Mouse (Mus musculus): ENCODE results near the gene Olfr481. TPM values are rescaled to one million over a fixed set of nuclear protein-coding genes. Genes with fewer than 3 reads are reported as not detected.

Olfr481 gene
- polyA plus RNA-seq (2015; fragmentation: Nextera tagmentation; extraction: Ambion mirVana), result not detected in 2 replicates

DNA sequence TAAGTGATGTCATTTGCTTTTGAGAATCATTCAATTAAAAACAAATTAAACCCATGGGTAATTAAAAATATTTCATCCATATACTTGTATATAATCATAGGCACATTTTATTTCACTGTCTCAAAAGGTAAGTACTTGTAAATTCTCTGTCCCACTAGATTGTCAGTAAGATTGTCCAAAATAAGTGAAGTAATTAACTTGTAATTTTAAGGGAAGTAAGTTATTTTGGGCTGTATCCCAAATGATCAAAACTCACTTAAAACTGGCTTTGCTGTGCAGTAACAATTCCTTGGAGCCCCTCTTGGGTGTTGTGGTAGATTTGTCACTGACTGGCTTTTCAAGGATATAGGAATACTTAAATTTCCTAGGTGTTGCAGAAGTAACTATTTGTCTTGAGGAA, at the start of gene Olfr481:
TSS of gene Olfr481 (plus strand) at position 301 of the 400 bp plus-strand sequence.
- H3K9ac ChIP-seq, result no peak within 1 kb of the TSS
- no peak for ATAC-seq (replicated peaks; ENCODE audit: insufficient number of reproducible peaks, insufficient read depth, low FRiP score, low read depth)

DNA sequence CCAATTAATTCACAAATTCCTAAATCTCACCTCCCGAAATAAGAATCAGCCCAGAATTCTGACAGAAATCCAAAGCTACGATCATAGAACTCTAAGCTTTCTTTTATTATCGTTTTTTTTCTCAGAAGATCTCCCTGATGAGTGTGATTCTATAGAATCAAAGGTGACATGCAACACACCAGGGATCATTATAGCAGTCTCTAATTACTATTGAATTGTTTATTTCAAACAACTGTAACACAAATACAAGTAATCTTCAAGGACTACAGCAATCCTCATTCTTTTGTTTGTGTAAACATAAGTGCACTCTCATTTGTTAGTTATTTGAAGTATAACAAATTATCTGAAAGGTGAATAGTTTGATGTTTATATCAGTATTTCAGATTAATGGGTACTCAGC, 45.8 kb upstream of the Olfr481 start, which contains the start of gene Olfr478:
TSS of gene Olfr478 (minus strand) at position 101 of the 400 bp plus-strand sequence.
- WGBS, result 62% methylated on average over 3 of the region's 3 CpGs
- no peak for ATAC-seq (replicated peaks; ENCODE audit: insufficient number of reproducible peaks, insufficient read depth, low FRiP score, low read depth)
- Histone ChIP-seq H3K4me2 (no peak within 1 kb of the TSS), H3K27me3 (no peaks in the 10 kb centered on the region), H3K36me3 (no peaks in the 10 kb centered on the region), H3K4me1 (replicated peaks) (no peaks in the 10 kb centered on the region), H3K27ac (no peak within 1 kb of the TSS), H3K4me3 (no peak within 1 kb of the TSS), H3K9me3 (replicated peaks) (no peaks in the 10 kb centered on the region), H3K9ac (no peak within 1 kb of the TSS)

More for the DNA sequence above, at the start of gene Olfr481:
- H3K4me2 ChIP-seq, result no peak within 1 kb of the TSS
- no peaks in the 10 kb centered on the region for H3K36me3 ChIP-seq
- H3K27me3 ChIP-seq, result no peaks in the 10 kb centered on the region
- H3K4me1 ChIP-seq (replicated peaks), result no peaks in the 10 kb centered on the region
- no peaks in the 10 kb centered on the region for H3K9me3 ChIP-seq (replicated peaks)
- no peak within 1 kb of the TSS for H3K4me3 ChIP-seq
- no peak within 1 kb of the TSS for H3K27ac ChIP-seq

DNA sequence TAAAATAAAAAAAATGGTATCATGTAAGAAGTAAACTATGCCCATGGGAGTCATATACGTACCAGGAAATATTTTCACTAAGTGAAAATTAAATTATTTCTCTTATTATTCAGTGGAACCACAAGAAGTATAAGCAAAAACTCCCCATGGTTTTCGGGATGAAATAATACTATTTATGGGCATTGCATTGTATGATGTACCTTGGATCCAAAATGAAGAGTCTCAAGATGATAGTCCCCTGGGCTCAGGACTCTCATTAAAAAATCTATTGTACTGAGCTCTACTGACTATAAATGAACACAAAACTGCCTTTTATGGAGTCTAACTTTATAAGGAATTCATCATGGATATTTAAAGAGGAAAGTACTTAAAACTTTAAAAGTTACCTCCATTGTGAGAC, 29.3 kb upstream of the Olfr481 start, which contains the start of gene Olfr479:
TSS of gene Olfr479 (plus strand) at position 301 of the 400 bp plus-strand sequence.
- Histone ChIP-seq H3K4me1 (replicated peaks) (no peaks in the 10 kb centered on the region), H3K4me3 (no peak within 1 kb of the TSS), H3K4me2 (no peak within 1 kb of the TSS), H3K27me3 (no peaks in the 10 kb centered on the region), H3K9me3 (replicated peaks) (no peaks in the 10 kb centered on the region), H3K36me3 (no peaks in the 10 kb centered on the region), H3K27ac (no peak within 1 kb of the TSS), H3K9ac (no peak within 1 kb of the TSS)
- ATAC-seq (replicated peaks; ENCODE audit: insufficient number of reproducible peaks, insufficient read depth, low FRiP score, low read depth), result no peak
- WGBS, result 82% methylated on average over 2 of the region's 2 CpGs

DNA sequence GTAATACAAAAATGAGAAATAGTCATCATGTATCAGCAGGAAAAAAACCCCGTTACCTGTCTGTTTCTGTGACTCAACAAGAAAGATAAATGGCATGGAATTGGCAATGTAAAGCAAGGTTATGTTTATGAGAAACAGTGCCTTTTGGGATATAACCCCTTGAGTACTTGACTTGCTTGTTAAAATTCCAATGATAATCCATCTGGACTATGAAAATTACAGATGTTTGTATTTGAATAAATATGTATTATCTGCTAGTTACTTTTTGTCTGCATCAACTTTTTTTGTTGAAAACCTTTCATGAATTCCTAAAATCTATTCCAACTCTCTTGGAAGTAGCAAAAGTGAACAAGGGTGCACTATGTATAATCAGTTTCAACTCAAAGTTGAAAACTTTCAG, 12.4 kb upstream of the Olfr481 start, which contains the start of gene Olfr480:
TSS of gene Olfr480 (minus strand) at position 101 of the 400 bp plus-strand sequence.
- no peak within 1 kb of the TSS for H3K9ac ChIP-seq
- H3K9me3 ChIP-seq (replicated peaks), result no peaks in the 10 kb centered on the region; the same call in 1 of the 2 replicates
- WGBS, result 67% methylated on average over 1 of the region's 1 CpGs
- H3K27me3 ChIP-seq, result no peaks in the 10 kb centered on the region
- no peak within 1 kb of the TSS for H3K27ac ChIP-seq
- H3K36me3 ChIP-seq, result no peaks in the 10 kb centered on the region
- no peak within 1 kb of the TSS for H3K4me3 ChIP-seq
- ATAC-seq (replicated peaks; ENCODE audit: insufficient number of reproducible peaks, insufficient read depth, low FRiP score, low read depth), result no peak
- no peaks in the 10 kb centered on the region for H3K4me1 ChIP-seq (replicated peaks)
- H3K4me2 ChIP-seq, result no peak within 1 kb of the TSS

- no peak within 1 kb of the TSS for H3K9ac ChIP-seq
- WGBS, result 69% methylated on average over 1 of the region's 1 CpGs
- H3K36me3 ChIP-seq, result no peaks in the 10 kb centered on the region
- no peaks in the 10 kb centered on the region for H3K4me1 ChIP-seq (replicated peaks)
- H3K9me3 ChIP-seq (replicated peaks), result no peaks in the 10 kb centered on the region
- no peak within 1 kb of the TSS for H3K4me2 ChIP-seq
- no peaks in the 10 kb centered on the region for H3K27me3 ChIP-seq
- H3K4me3 ChIP-seq, result no peak within 1 kb of the TSS
- H3K27ac ChIP-seq, result no peak within 1 kb of the TSS
- ATAC-seq (replicated peaks; ENCODE audit: insufficient number of reproducible peaks, insufficient read depth, low FRiP score, low read depth), result no peak
These were observed 17.8 kb downstream of the Olfr481 start, which contains the start of gene Olfr482 for GRCm38 (mm10) chr7:108097486-108097885. Gene Olfr482 (minus strand): TSS chr7:108097586.

GRCm38 (mm10) chr7:108100549-108100948, 20.9 kb downstream of the Olfr481 start, which contains the start of gene Olfr483:
Gene Olfr483 (plus strand): TSS chr7:108100849.
- Histone ChIP-seq H3K27me3 (no peaks in the 10 kb centered on the region), H3K36me3 (no peaks in the 10 kb centered on the region), H3K4me3 (no peak within 1 kb of the TSS), H3K4me1 (replicated peaks) (no peaks in the 10 kb centered on the region), H3K4me2 (no peak within 1 kb of the TSS), H3K9ac (no peak within 1 kb of the TSS), H3K27ac (no peak within 1 kb of the TSS), H3K9me3 (replicated peaks) (no peaks in the 10 kb centered on the region)
- 75% methylated on average over 1 of the region's 1 CpGs for WGBS
- no peak for ATAC-seq (replicated peaks; ENCODE audit: insufficient number of reproducible peaks, insufficient read depth, low FRiP score, low read depth)

DNA sequence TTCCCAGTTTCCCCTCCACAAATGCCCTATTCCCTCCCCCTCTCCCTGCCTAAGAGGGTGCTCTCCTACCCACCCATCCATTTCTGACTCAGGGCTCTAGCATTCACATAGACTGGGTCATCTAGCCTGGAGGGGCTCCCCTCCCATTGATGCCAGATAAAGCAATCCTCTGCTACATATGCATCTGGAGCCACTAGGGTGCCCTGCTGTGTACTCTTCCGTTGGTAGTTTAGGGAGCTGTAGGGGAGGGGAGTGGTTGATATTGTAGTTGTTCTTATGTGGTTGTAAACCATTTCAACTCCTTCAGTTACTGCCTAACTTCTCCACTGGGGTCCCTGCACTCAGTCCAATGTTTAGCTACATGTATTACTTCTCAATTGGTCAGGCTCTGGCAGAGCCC, 41.0 kb downstream of the Olfr481 start:
- H3K27ac ChIP-seq, result no peak overlapping the region
- H3K36me3 ChIP-seq, result no peaks in the 10 kb centered on the region
- H3K4me3 ChIP-seq, result no peak overlapping the region
- no peak overlapping the region for H3K9ac ChIP-seq
- no peaks in the 10 kb centered on the region for H3K9me3 ChIP-seq (replicated peaks)
- no peak overlapping the region for H3K4me2 ChIP-seq
- no peak for ATAC-seq (replicated peaks; ENCODE audit: insufficient number of reproducible peaks, insufficient read depth, low FRiP score, low read depth)
- H3K27me3 ChIP-seq, result no peaks in the 10 kb centered on the region
- WGBS, result 14% methylated on average over 1 of the region's 1 CpGs
- H3K4me1 ChIP-seq (replicated peaks), result no peaks in the 10 kb centered on the region

DNA sequence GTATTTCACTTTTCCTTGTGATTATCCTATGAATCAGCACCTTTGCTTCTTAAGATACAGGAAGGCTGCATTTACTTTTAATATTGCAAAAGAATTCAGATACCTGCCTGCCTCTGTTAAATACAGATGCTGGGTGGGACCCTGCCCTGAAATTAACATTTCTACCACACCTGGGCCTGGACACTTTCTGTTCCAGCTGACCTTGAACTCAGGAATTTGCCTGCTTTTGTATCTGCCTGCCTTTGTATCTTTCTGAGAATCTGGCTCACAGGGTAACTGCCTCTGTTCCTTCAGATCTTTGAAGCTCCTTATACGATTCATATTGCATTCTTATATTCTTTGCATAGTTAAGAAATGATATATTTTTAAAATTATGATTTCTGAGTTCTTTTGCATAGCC, 41.8 kb downstream of the Olfr481 start:
- no peaks in the 10 kb centered on the region for H3K36me3 ChIP-seq
- no peak for ATAC-seq (replicated peaks; ENCODE audit: insufficient number of reproducible peaks, insufficient read depth, low FRiP score, low read depth)
- no peak overlapping the region for H3K9ac ChIP-seq
- H3K4me3 ChIP-seq, result no peak overlapping the region
- WGBS, result 49% methylated on average over 1 of the region's 1 CpGs
- no peaks in the 10 kb centered on the region for H3K27me3 ChIP-seq
- no peaks in the 10 kb centered on the region for H3K9me3 ChIP-seq (replicated peaks)
- H3K4me2 ChIP-seq, result no peak overlapping the region
- H3K27ac ChIP-seq, result no peak overlapping the region
- H3K4me1 ChIP-seq (replicated peaks), result no peaks in the 10 kb centered on the region

- Histone ChIP-seq H3K9me3 (replicated peaks) (no peaks in the 10 kb centered on the region), H3K27me3 (no peaks in the 10 kb centered on the region), H3K27ac (no peak within 1 kb of the TSS), H3K9ac (no peak within 1 kb of the TSS), H3K4me2 (no peak within 1 kb of the TSS), H3K36me3 (no peaks in the 10 kb centered on the region), H3K4me3 (no peak within 1 kb of the TSS), H3K4me1 (replicated peaks) (no peaks in the 10 kb centered on the region)
- ATAC-seq (replicated peaks; ENCODE audit: insufficient number of reproducible peaks, insufficient read depth, low FRiP score, low read depth), result no peak
These were observed 47.7 kb downstream of the Olfr481 start, which contains the start of gene Olfr484 for GRCm38 (mm10) chr7:108127349-108127748. Gene Olfr484 (minus strand): TSS chr7:108127449.

Other genes starting within 250 kb of the Olfr481 start
- gene Olfr470, start 232.4 kb upstream of the Olfr481 start, polyA plus RNA-seq (2015; fragmentation: Nextera tagmentation; extraction: Ambion mirVana), result not detected in 2 replicates
- not detected in 2 replicates for gene Olfr472, start 182.0 kb upstream of the Olfr481 start, polyA plus RNA-seq (2015; fragmentation: Nextera tagmentation; extraction: Ambion mirVana)
- not detected in 2 replicates for gene Olfr473, start 149.4 kb upstream of the Olfr481 start, polyA plus RNA-seq (2015; fragmentation: Nextera tagmentation; extraction: Ambion mirVana)
- gene Olfr474, start 125.2 kb upstream of the Olfr481 start, polyA plus RNA-seq (2015; fragmentation: Nextera tagmentation; extraction: Ambion mirVana), result not detected in 2 replicates
- not detected in 2 replicates for gene Olfr476, start 115.1 kb upstream of the Olfr481 start, polyA plus RNA-seq (2015; fragmentation: Nextera tagmentation; extraction: Ambion mirVana)
- not detected in 2 replicates for gene Olfr477, start 93.2 kb upstream of the Olfr481 start, polyA plus RNA-seq (2015; fragmentation: Nextera tagmentation; extraction: Ambion mirVana)
- gene Olfr478, start 45.9 kb upstream of the Olfr481 start, polyA plus RNA-seq (2015; fragmentation: Nextera tagmentation; extraction: Ambion mirVana), result not detected in 2 replicates
- not detected in 2 replicates for gene Olfr479, start 29.2 kb upstream of the Olfr481 start, polyA plus RNA-seq (2015; fragmentation: Nextera tagmentation; extraction: Ambion mirVana)
- gene Olfr480, start 12.5 kb upstream of the Olfr481 start, polyA plus RNA-seq (2015; fragmentation: Nextera tagmentation; extraction: Ambion mirVana), result not detected in 2 replicates
- 0.08 TPM in 1 of 2 replicates, not detected in the other for gene Olfr482, start 17.7 kb downstream of the Olfr481 start, polyA plus RNA-seq (2015; fragmentation: Nextera tagmentation; extraction: Ambion mirVana)
- not detected in 2 replicates for gene Olfr483, start 21.0 kb downstream of the Olfr481 start, polyA plus RNA-seq (2015; fragmentation: Nextera tagmentation; extraction: Ambion mirVana)
- gene Olfr484, start 47.6 kb downstream of the Olfr481 start, polyA plus RNA-seq (2015; fragmentation: Nextera tagmentation; extraction: Ambion mirVana), result not detected in 2 replicates
- not detected in 2 replicates for gene Olfr485, start 80.0 kb downstream of the Olfr481 start, polyA plus RNA-seq (2015; fragmentation: Nextera tagmentation; extraction: Ambion mirVana)
- gene Olfr486, start 92.9 kb downstream of the Olfr481 start, polyA plus RNA-seq (2015; fragmentation: Nextera tagmentation; extraction: Ambion mirVana), result not detected in 2 replicates
- gene Olfr487, start 134.8 kb downstream of the Olfr481 start, polyA plus RNA-seq (2015; fragmentation: Nextera tagmentation; extraction: Ambion mirVana), result not detected in 2 replicates
- not detected in 2 replicates for gene Olfr488, start 178.5 kb downstream of the Olfr481 start, polyA plus RNA-seq (2015; fragmentation: Nextera tagmentation; extraction: Ambion mirVana)
- not detected in 2 replicates for gene Olfr490, start 209.1 kb downstream of the Olfr481 start, polyA plus RNA-seq (2015; fragmentation: Nextera tagmentation; extraction: Ambion mirVana)
- gene Olfr491, start 233.6 kb downstream of the Olfr481 start, polyA plus RNA-seq (2015; fragmentation: Nextera tagmentation; extraction: Ambion mirVana), result not detected in 2 replicates
- gene Olfr492, start 243.8 kb downstream of the Olfr481 start, polyA plus RNA-seq (2015; fragmentation: Nextera tagmentation; extraction: Ambion mirVana), result not detected in 2 replicates